Mouse (Mus musculus): Measurements from ENCODE around the gene Tex47.

- TF ChIP-seq CTCF (IDR thresholded peaks at IDR 0.05) = no peak
- TF ChIP-seq POLR2A (IDR thresholded peaks at IDR 0.05; ENCODE audit: insufficient read depth, low read depth, low read length) = no peak
Measured at GRCm38 (mm10) chr5:7302969-7303368, 950 bp upstream of the Tex47 start.
